Mouse (Mus musculus) layer of hippocampus, postnatal 36 days (tissue): ENCODE measurements around the gene Lrrc28. TPM values are rescaled to one million over a fixed set of nuclear protein-coding genes. Genes with fewer than 3 reads are reported as not detected.

Experiments used
- DNase-seq, 2 experiments: peaks; one replicate each; pipeline ENCODE4 v3.0.0; 2022
- total RNA-seq, 2 experiments: library from RNA; stranded (reverse); gene quantifications; 2 replicates each; pipeline ENCODE4 v1.2.3; 2021

The Lrrc28 gene
- total RNA-seq: 10 to 100 TPM; 38.3 to 46.2 TPM

DNA sequence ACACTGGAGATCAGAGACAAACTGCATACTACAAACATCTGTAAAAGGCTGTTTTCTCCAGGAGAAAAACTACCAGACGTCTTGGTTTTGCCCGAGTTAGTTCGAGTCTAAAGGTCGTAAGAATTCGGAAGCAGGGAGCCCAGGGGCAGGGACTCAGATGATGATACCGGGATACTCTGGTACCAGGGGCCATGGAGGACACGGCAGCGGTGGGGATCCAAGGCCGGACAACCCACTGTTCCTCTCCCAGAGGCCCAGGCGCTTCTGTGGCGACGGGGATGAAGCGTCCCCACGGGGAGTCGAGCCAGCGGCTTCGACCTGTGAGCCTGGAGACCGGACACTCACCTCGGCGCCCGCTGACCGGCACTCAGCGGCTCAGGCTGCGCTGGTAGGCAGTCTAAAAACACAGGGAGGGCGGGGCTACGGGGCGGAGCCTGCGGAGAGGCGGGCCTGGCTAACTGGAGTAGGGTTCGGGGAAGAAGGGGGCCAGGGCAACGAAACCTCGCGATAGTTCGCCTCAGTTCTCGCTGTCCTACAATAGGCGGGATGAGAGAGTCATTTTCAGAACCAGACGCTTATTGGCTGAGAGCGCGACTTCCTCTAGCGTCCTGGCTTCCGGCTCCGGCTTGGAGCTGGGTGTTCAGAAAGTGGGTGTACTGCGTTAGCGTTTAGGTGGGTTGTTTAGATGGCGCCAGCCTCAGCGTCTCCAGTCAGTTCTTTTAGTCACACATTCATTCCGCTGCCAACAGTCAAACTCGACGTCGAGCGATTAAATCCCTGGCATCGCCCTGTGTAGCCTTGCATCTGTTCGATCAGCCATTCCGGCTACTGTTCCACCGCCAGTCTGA is at the start of gene Lrrc28:
Gene Lrrc28, minus strand, starts transcription at position 436 of the 848 bp plus-strand sequence.
- peak; percentile 98 to 99 for DNase-seq

GRCm38 (mm10) chr7:67692791-67693538 is 47.9 kb upstream of the Lrrc28 start:
- no peak for DNase-seq

- DNase-seq: no peak
These were observed 47.1 kb upstream of the Lrrc28 start for GRCm38 (mm10) chr7:67692141-67692540.

- DNase-seq: no peak
These were observed 46.0 kb upstream of the Lrrc28 start for GRCm38 (mm10) chr7:67691036-67691435.

DNA sequence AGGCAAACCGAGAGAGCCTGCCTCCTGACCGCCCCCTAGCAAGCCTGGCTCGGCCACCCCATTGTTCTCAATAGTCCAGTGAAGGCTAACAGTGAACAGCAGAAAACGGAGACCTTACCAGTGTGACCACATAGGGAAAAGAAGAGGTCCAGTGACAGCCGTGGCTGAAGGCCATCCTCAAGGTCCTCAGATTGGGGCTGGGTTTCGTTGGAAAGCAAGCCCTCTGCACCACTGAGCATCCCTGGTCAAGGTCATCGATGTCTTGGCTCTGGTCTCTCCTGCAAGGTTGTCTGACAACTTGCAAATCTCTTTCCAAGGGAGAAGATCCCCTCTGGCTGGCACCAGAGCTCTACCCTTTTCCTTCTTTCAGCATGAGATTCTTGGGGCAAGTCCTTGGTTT is 44.7 kb upstream of the Lrrc28 start:
- no peak for DNase-seq

GRCm38 (mm10) chr7:67688281-67688680 is 43.2 kb upstream of the Lrrc28 start:
- DNase-seq: no peak

- DNase-seq: no peak
These were observed 41.5 kb upstream of the Lrrc28 start for GRCm38 (mm10) chr7:67686545-67686944.

DNA sequence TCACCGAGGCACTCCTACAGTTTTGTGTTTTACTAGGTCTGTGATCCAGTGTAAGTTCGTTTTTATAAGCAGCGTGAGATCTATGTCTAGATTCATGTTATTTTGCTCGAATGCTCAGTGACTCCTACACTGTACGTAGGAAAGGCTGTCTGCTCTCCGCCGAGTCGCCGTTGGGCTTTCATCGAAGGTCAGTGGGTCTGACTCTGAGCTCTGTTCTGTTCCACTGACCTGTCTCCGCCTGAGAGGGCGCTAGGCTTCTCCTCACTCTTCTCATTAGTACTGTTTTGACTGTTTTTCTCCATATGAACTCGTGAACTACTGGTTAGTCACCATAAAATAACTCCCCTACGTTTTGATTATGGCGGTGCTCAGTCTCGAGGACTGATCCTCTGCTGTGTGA is 37.9 kb upstream of the Lrrc28 start:
- DNase-seq: no peak

GRCm38 (mm10) chr7:67681078-67681477 is 36.0 kb upstream of the Lrrc28 start:
- no peak for DNase-seq

GRCm38 (mm10) chr7:67678878-67679499 is 33.9 kb upstream of the Lrrc28 start:
- no peak for DNase-seq

GRCm38 (mm10) chr7:67673656-67674055 is 28.6 kb upstream of the Lrrc28 start:
- no peak for DNase-seq

- peak; percentile 91 to 96 for DNase-seq
These were observed 27.6 kb upstream of the Lrrc28 start for GRCm38 (mm10) chr7:67672650-67673049.

- no peak for DNase-seq
These were observed 25.9 kb upstream of the Lrrc28 start for GRCm38 (mm10) chr7:67670965-67671364.

DNA sequence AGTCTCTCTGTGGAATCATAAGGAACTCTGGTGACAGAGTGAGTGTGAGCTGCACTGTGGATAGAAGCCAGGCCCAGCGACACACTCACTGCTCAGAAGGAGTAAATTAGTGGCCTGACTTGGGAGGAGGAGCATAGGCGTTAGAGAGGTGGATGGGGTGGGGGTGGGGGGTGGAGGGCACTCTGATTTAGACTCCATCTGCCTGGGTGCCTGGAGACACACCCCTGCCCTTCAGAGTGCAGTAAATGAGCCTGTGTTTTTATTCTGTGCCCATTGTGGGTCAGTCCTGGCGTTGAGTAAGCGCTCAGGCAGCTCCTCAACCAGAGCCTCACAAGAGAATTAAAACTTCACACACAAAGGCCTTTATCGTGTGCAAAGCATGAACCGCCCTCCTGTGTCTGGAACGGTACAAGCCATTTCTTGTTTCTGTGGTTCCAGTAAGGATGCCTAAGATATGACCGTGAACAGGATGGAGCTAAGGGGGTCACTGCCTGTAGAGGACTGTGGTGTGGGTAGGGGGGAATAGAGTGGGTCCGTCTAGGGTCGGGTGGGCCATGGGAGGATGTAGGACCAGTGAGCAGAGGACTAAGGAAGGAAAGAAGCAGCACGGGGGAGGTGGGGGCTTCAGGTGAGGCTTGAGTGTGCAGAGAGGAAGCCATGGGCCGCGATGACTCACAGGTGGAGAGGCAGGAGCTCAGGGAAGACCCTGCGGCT is 19.1 kb upstream of the Lrrc28 start:
- DNase-seq: no peak

- no peak for DNase-seq
These were observed 17.4 kb upstream of the Lrrc28 start for GRCm38 (mm10) chr7:67662424-67662823.

GRCm38 (mm10) chr7:67658110-67658509 is 13.0 kb upstream of the Lrrc28 start:
- no peak for DNase-seq

- no peak for DNase-seq
These were observed 10.1 kb upstream of the Lrrc28 start for GRCm38 (mm10) chr7:67655186-67655585.

- no peak for DNase-seq
These were observed 9.6 kb upstream of the Lrrc28 start for GRCm38 (mm10) chr7:67654668-67655067.

DNA sequence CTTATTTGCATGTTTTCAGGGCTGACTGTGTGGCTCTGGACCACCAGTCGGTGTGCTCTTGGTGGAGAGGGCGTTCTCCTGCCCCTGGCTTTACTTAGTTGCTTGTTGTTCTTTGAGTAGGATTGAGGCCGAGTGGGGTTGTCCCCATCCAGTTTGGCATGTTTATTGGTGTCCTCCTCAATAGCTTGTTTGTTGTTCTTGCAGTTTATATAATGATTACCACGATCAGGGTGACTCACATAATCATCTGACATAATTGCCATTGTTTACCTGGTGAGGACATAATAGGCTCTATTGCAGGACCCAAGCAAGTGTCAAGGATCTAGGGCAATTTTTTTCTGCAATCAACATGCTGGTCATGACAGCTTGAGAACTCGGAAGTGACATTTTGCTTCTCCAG is 7.1 kb upstream of the Lrrc28 start:
- no peak for DNase-seq

DNA sequence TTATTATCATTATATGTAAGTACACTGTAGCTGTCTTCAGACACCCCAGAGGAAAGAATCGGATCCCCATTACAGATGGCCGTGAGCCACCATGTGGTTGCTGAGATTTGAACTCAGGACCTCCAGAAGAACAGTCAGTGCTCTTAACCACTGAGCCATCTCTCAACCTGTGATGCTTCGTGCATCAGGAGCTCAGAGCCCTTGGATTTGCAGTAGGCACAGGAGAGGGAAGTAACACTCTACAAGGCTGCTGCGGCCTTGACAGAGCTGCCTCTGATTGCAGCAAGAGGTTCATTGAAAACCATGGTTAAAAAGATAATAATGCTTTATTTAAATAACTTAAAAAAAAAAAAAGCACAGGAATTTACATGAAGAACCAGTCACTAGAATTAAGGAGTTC is 3.3 kb upstream of the Lrrc28 start:
- DNase-seq: no peak

DNA sequence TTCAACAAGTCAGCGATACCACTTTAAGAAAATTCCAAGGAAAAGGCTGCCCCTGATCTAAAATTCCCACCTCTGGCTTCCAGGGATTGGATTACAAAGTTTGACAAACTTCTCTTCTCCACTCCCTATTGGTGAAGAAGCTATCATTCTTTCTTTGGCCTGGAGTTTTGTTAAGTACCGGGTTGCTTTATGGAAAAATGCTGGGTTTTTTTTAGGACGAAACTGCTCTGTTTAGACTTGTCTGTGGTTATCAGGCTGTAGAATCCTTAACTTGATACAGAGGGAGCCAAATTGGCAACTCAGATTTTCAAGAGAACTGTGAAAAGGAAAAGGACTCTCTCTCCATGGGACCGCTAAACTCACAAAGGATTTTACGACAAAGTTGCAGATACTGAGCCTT is 2.2 kb upstream of the Lrrc28 start, which contains the start of gene Ttc23:
Gene Ttc23, plus strand, starts transcription at position 134 of the 400 bp plus-strand sequence.
- no peak for DNase-seq

- no peak for DNase-seq
These were observed 1.1 kb upstream of the Lrrc28 start for GRCm38 (mm10) chr7:67646131-67646530.

DNA sequence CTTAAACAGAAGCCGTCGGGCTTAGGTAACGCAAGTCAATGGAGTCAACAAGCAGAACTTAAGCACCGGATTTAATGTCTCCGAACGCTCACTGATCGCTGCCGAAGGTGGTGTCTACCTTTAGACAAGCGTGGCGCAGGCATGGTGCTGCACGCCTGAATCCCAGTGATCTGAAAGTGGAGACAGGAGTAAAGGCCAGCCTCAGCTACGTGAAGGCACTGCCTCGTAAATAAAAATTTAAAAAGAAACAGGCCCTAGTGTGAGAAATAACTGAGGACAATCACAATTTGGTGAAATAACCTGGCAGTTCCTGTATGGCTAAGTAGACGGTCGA is 580 bp upstream of the Lrrc28 start:
- no peak for DNase-seq
